Mouse (Mus musculus): ENCODE data around the gene Gm9837. TPM values are rescaled to one million over a fixed set of nuclear protein-coding genes. Genes with fewer than 3 reads are reported as not detected.
A peak's percentile ranks its signal among the peaks of the same experiment; 100 is the strongest.

Gene Gm9837
- polyA plus RNA-seq (2012; rRNA removed), result not detected in 2 replicates

- peak within 1 kb of the TSS; percentile 43 for H3K4me3 ChIP-seq (replicated peaks; ENCODE audit: insufficient read depth, low read depth, low read length)
- no peak for TF ChIP-seq POLR2A (IDR thresholded peaks at IDR 0.05; ENCODE audit: borderline replicate concordance, insufficient read depth, low read length)
- peak; percentile 97 for TF ChIP-seq CTCF (IDR thresholded peaks at IDR 0.05; ENCODE audit: borderline replicate concordance, insufficient read depth, low read depth, low read length)
- 5% methylated on average over 29 of the region's 29 CpGs for WGBS
Observed at GRCm38 (mm10) chr11:53469968-53470695, at the start of gene Gm9837. TSS of gene Gm9837 (minus strand) at chr11:53470479.

GRCm38 (mm10) chr11:53519207-53520121 lies 49.2 kb upstream of the Gm9837 start, which contains the start of gene Sept8:
TSS of gene Sept8 (plus strand) at chr11:53519257.
- TF ChIP-seq POLR2A (IDR thresholded peaks at IDR 0.05; ENCODE audit: borderline replicate concordance, insufficient read depth, low read length), result peak; percentile 28; the same call in 1 of the 2 replicates
- no peak for TF ChIP-seq CTCF (IDR thresholded peaks at IDR 0.05; ENCODE audit: borderline replicate concordance, insufficient read depth, low read depth, low read length)
- WGBS, result 3% methylated on average over 78 of the region's 79 CpGs

More at GRCm38 (mm10) chr11:53469968-53470695, at the start of gene Gm9837:
- Histone ChIP-seq H3K27ac (ENCODE audit: insufficient read depth, low read length) (peak within 1 kb of the TSS; percentile 83), H3K4me1 (ENCODE audit: control insufficient read depth, insufficient read depth, low read length) (peaks cover 10% of the 10 kb centered on the region; the same call in 1 of the 2 replicates), H3K27me3 (ENCODE audit: control insufficient read depth, insufficient read depth, low read length) (no peaks in the 10 kb centered on the region)
- peak; percentile 92 to 96 for DNase-seq

GRCm38 (mm10) chr11:53518759-53519158 lies 48.5 kb upstream of the Gm9837 start:
- Histone ChIP-seq H3K4me3 (replicated peaks; ENCODE audit: insufficient read depth, low read depth, low read length) (peak overlapping the region; percentile 78), H3K27ac (ENCODE audit: insufficient read depth, low read length) (peak overlapping the region; percentile 89; the same call in 1 of the 2 replicates), H3K27me3 (ENCODE audit: control insufficient read depth, insufficient read depth, low read length) (no peaks in the 10 kb centered on the region), H3K4me1 (ENCODE audit: control insufficient read depth, insufficient read depth, low read length) (peaks cover 10% of the 10 kb centered on the region)
- no peak for TF ChIP-seq POLR2A (IDR thresholded peaks at IDR 0.05; ENCODE audit: borderline replicate concordance, insufficient read depth, low read length)
- TF ChIP-seq CTCF (IDR thresholded peaks at IDR 0.05; ENCODE audit: borderline replicate concordance, insufficient read depth, low read depth, low read length), result no peak
- DNase-seq, result no peak
- WGBS, result 63% methylated on average over 5 of the region's 5 CpGs

More at GRCm38 (mm10) chr11:53519207-53520121, 49.2 kb upstream of the Gm9837 start, which contains the start of gene Sept8:
- peaks cover 15% of the 10 kb centered on the region for H3K4me1 ChIP-seq (ENCODE audit: control insufficient read depth, insufficient read depth, low read length)
- DNase-seq, result peak; percentile 79 to 83
- H3K27ac ChIP-seq (ENCODE audit: insufficient read depth, low read length), result peak within 1 kb of the TSS; percentile 89
- H3K4me3 ChIP-seq (replicated peaks; ENCODE audit: insufficient read depth, low read depth, low read length), result peak within 1 kb of the TSS; percentile 78
- H3K27me3 ChIP-seq (ENCODE audit: control insufficient read depth, insufficient read depth, low read length), result no peaks in the 10 kb centered on the region

GRCm38 (mm10) chr11:53516775-53517627 lies 46.7 kb upstream of the Gm9837 start:
- H3K27me3 ChIP-seq (ENCODE audit: control insufficient read depth, insufficient read depth, low read length), result no peaks in the 10 kb centered on the region
- H3K4me1 ChIP-seq (ENCODE audit: control insufficient read depth, insufficient read depth, low read length), result no peaks in the 10 kb centered on the region
- 81% methylated on average over 8 of the region's 8 CpGs for WGBS
- no peak overlapping the region for H3K27ac ChIP-seq (ENCODE audit: insufficient read depth, low read length)
- no peak for TF ChIP-seq POLR2A (IDR thresholded peaks at IDR 0.05; ENCODE audit: borderline replicate concordance, insufficient read depth, low read length)
- DNase-seq, result no peak
- no peak overlapping the region for H3K4me3 ChIP-seq (replicated peaks; ENCODE audit: insufficient read depth, low read depth, low read length)

GRCm38 (mm10) chr11:53510351-53510750 lies 40.1 kb upstream of the Gm9837 start:
- 40% methylated on average over 5 of the region's 5 CpGs for WGBS
- Histone ChIP-seq H3K27ac (ENCODE audit: insufficient read depth, low read length) (no peak overlapping the region), H3K27me3 (ENCODE audit: control insufficient read depth, insufficient read depth, low read length) (no peaks in the 10 kb centered on the region), H3K4me3 (replicated peaks; ENCODE audit: insufficient read depth, low read depth, low read length) (no peak overlapping the region), H3K4me1 (ENCODE audit: control insufficient read depth, insufficient read depth, low read length) (peaks cover 19% of the 10 kb centered on the region)
- no peak for DNase-seq
- TF ChIP-seq POLR2A (IDR thresholded peaks at IDR 0.05; ENCODE audit: borderline replicate concordance, insufficient read depth, low read length), result no peak
- no peak for TF ChIP-seq CTCF (IDR thresholded peaks at IDR 0.05; ENCODE audit: borderline replicate concordance, insufficient read depth, low read depth, low read length)

GRCm38 (mm10) chr11:53508591-53508990 lies 38.3 kb upstream of the Gm9837 start:
- no peak for TF ChIP-seq POLR2A (IDR thresholded peaks at IDR 0.05; ENCODE audit: borderline replicate concordance, insufficient read depth, low read length)
- no peak for TF ChIP-seq CTCF (IDR thresholded peaks at IDR 0.05; ENCODE audit: borderline replicate concordance, insufficient read depth, low read depth, low read length)
- no peaks in the 10 kb centered on the region for H3K27me3 ChIP-seq (ENCODE audit: control insufficient read depth, insufficient read depth, low read length)
- DNase-seq, result no peak
- H3K4me3 ChIP-seq (replicated peaks; ENCODE audit: insufficient read depth, low read depth, low read length), result no peak overlapping the region
- peaks cover 26% of the 10 kb centered on the region for H3K4me1 ChIP-seq (ENCODE audit: control insufficient read depth, insufficient read depth, low read length)
- H3K27ac ChIP-seq (ENCODE audit: insufficient read depth, low read length), result no peak overlapping the region
- WGBS, result 68% methylated on average over 3 of the region's 3 CpGs

- TF ChIP-seq POLR2A (IDR thresholded peaks at IDR 0.05; ENCODE audit: borderline replicate concordance, insufficient read depth, low read length) (no peak), CTCF (IDR thresholded peaks at IDR 0.05; ENCODE audit: borderline replicate concordance, insufficient read depth, low read depth, low read length) (no peak)
- Histone ChIP-seq H3K27ac (ENCODE audit: insufficient read depth, low read length) (no peak overlapping the region; the same call in 1 of the 2 replicates), H3K27me3 (ENCODE audit: control insufficient read depth, insufficient read depth, low read length) (no peaks in the 10 kb centered on the region), H3K4me1 (ENCODE audit: control insufficient read depth, insufficient read depth, low read length) (peaks cover 26% of the 10 kb centered on the region), H3K4me3 (replicated peaks; ENCODE audit: insufficient read depth, low read depth, low read length) (no peak overlapping the region)
- peak; percentile 45 to 48 for DNase-seq
- 41% methylated on average over 7 of the region's 7 CpGs for WGBS
Observed at GRCm38 (mm10) chr11:53508152-53508551, 37.9 kb upstream of the Gm9837 start.

All from cerebellum, adult 2 months (tissue).